Mouse (Mus musculus): Measurements from ENCODE around the gene Mettl27. TPM values are rescaled to one million over a fixed set of nuclear protein-coding genes. Genes with fewer than 3 reads are reported as not detected.

Mettl27 gene
- total and polyA plus RNA-seq, 2 experiments from 2014 or later: 10.1 to 11.2 TPM

GRCm38 (mm10) chr5:134895291-134895690 is 36.9 kb upstream of the Mettl27 start:
- Histone ChIP-seq H3K9me3 (ENCODE audit: low read length) (no peaks in the 10 kb centered on the region), H3K9ac (no peak overlapping the region), H3K4me3 (ENCODE audit: low read depth, low read length) (no peak overlapping the region), H3K36me3 (ENCODE audit: insufficient read depth) (no peaks in the 10 kb centered on the region), H3K27ac (ENCODE audit: low read depth, low read length) (no peak overlapping the region), H3K4me1 (ENCODE audit: insufficient read depth) (no peaks in the 10 kb centered on the region), H3K27me3 (ENCODE audit: insufficient read depth, low read length) (no peaks in the 10 kb centered on the region), H3K4me2 (ENCODE audit: low read depth) (no peak overlapping the region)
- DNase-seq (no peak), ATAC-seq (no peak)
- TF ChIP-seq CTCF (IDR thresholded peaks at IDR 0.05; ENCODE audit: low read depth): no peak
- 81% methylated on average over 8 of the region's 8 CpGs for WGBS

- TF ChIP-seq CTCF (IDR thresholded peaks at IDR 0.05; ENCODE audit: low read depth): no peak
- Histone ChIP-seq H3K9ac (no peak overlapping the region), H3K27ac (ENCODE audit: low read depth, low read length) (no peak overlapping the region), H3K27me3 (ENCODE audit: insufficient read depth, low read length) (no peaks in the 10 kb centered on the region), H3K4me1 (ENCODE audit: insufficient read depth) (no peaks in the 10 kb centered on the region), H3K4me3 (ENCODE audit: low read depth, low read length) (no peak overlapping the region), H3K4me2 (ENCODE audit: low read depth) (no peak overlapping the region), H3K9me3 (ENCODE audit: low read length) (no peaks in the 10 kb centered on the region), H3K36me3 (ENCODE audit: insufficient read depth) (no peaks in the 10 kb centered on the region)
- no peak for ATAC-seq
- 93% methylated on average over 8 of the region's 8 CpGs for WGBS
- no peak for DNase-seq
These were observed 35.2 kb upstream of the Mettl27 start for GRCm38 (mm10) chr5:134896965-134897364.

- Histone ChIP-seq H3K27me3 (ENCODE audit: insufficient read depth, low read length) (no peaks in the 10 kb centered on the region), H3K9me3 (ENCODE audit: low read length) (no peaks in the 10 kb centered on the region), H3K4me1 (ENCODE audit: insufficient read depth) (no peaks in the 10 kb centered on the region), H3K36me3 (ENCODE audit: insufficient read depth) (no peaks in the 10 kb centered on the region), H3K27ac (ENCODE audit: low read depth, low read length) (no peak overlapping the region), H3K4me2 (ENCODE audit: low read depth) (no peak overlapping the region), H3K9ac (no peak overlapping the region), H3K4me3 (ENCODE audit: low read depth, low read length) (no peak overlapping the region)
- DNase-seq (no peak), ATAC-seq (no peak)
- WGBS: 78% methylated on average over 17 of the region's 17 CpGs
- no peak for TF ChIP-seq CTCF (IDR thresholded peaks at IDR 0.05; ENCODE audit: low read depth)
These were observed 34.6 kb upstream of the Mettl27 start for GRCm38 (mm10) chr5:134897596-134897995.

GRCm38 (mm10) chr5:134901012-134901643 is 31.0 kb upstream of the Mettl27 start:
- no peaks in the 10 kb centered on the region for H3K9me3 ChIP-seq (ENCODE audit: low read length)
- H3K36me3 ChIP-seq (ENCODE audit: insufficient read depth): no peaks in the 10 kb centered on the region
- H3K27me3 ChIP-seq (ENCODE audit: insufficient read depth, low read length): no peaks in the 10 kb centered on the region
- DNase-seq: peak; percentile 72
- WGBS: 41% methylated on average over 12 of the region's 12 CpGs
- peak; percentile 75 for ATAC-seq
- H3K4me2 ChIP-seq (ENCODE audit: low read depth): no peak overlapping the region
- H3K27ac ChIP-seq (ENCODE audit: low read depth, low read length): no peak overlapping the region
- peak; percentile 70 for TF ChIP-seq CTCF (IDR thresholded peaks at IDR 0.05; ENCODE audit: low read depth)
- H3K4me3 ChIP-seq (ENCODE audit: low read depth, low read length): no peak overlapping the region
- no peaks in the 10 kb centered on the region for H3K4me1 ChIP-seq (ENCODE audit: insufficient read depth)
- H3K9ac ChIP-seq: no peak overlapping the region

- Histone ChIP-seq H3K4me1 (ENCODE audit: insufficient read depth) (no peaks in the 10 kb centered on the region), H3K4me3 (ENCODE audit: low read depth, low read length) (no peak overlapping the region), H3K27ac (ENCODE audit: low read depth, low read length) (no peak overlapping the region), H3K4me2 (ENCODE audit: low read depth) (no peak overlapping the region), H3K9ac (no peak overlapping the region), H3K36me3 (ENCODE audit: insufficient read depth) (no peaks in the 10 kb centered on the region), H3K9me3 (ENCODE audit: low read length) (no peaks in the 10 kb centered on the region), H3K27me3 (ENCODE audit: insufficient read depth, low read length) (no peaks in the 10 kb centered on the region)
- no peak for DNase-seq
- ATAC-seq: no peak
- no peak for TF ChIP-seq CTCF (IDR thresholded peaks at IDR 0.05; ENCODE audit: low read depth)
- 76% methylated on average over 8 of the region's 8 CpGs for WGBS
These were observed 30.5 kb upstream of the Mettl27 start for GRCm38 (mm10) chr5:134901644-134902027.

- no peak for DNase-seq
- 80% methylated on average over 6 of the region's 6 CpGs for WGBS
- H3K9me3 ChIP-seq (ENCODE audit: low read length): no peaks in the 10 kb centered on the region
- H3K27me3 ChIP-seq (ENCODE audit: insufficient read depth, low read length): no peaks in the 10 kb centered on the region
- H3K4me1 ChIP-seq (ENCODE audit: insufficient read depth): no peaks in the 10 kb centered on the region
- H3K4me2 ChIP-seq (ENCODE audit: low read depth): no peak within 1 kb of the TSS
- H3K36me3 ChIP-seq (ENCODE audit: insufficient read depth): no peaks in the 10 kb centered on the region
- no peak within 1 kb of the TSS for H3K27ac ChIP-seq (ENCODE audit: low read depth, low read length)
- no peak within 1 kb of the TSS for H3K4me3 ChIP-seq (ENCODE audit: low read depth, low read length)
- ATAC-seq: no peak
- no peak for TF ChIP-seq CTCF (IDR thresholded peaks at IDR 0.05; ENCODE audit: low read depth)
- H3K9ac ChIP-seq: no peak within 1 kb of the TSS
These were observed 25.5 kb upstream of the Mettl27 start, which contains the start of gene Tmem270 for GRCm38 (mm10) chr5:134906633-134907032. Tmem270 (minus strand) TSS chr5:134906733.

- no peak overlapping the region for H3K4me2 ChIP-seq (ENCODE audit: low read depth)
- TF ChIP-seq CTCF (IDR thresholded peaks at IDR 0.05; ENCODE audit: low read depth): peak; percentile 98
- H3K27ac ChIP-seq (ENCODE audit: low read depth, low read length): no peak overlapping the region
- no peak overlapping the region for H3K9ac ChIP-seq
- no peaks in the 10 kb centered on the region for H3K27me3 ChIP-seq (ENCODE audit: insufficient read depth, low read length)
- DNase-seq: peak; percentile 91
- peak; percentile 95 for ATAC-seq
- H3K4me3 ChIP-seq (ENCODE audit: low read depth, low read length): no peak overlapping the region
- H3K36me3 ChIP-seq (ENCODE audit: insufficient read depth): no peaks in the 10 kb centered on the region
- 3% methylated on average over 13 of the region's 13 CpGs for WGBS
- H3K4me1 ChIP-seq (ENCODE audit: insufficient read depth): no peaks in the 10 kb centered on the region
- H3K9me3 ChIP-seq (ENCODE audit: low read length): no peaks in the 10 kb centered on the region
These were observed 25.0 kb upstream of the Mettl27 start for GRCm38 (mm10) chr5:134907135-134907534.
